Mouse (Mus musculus) MEL (cell line): ENCODE data around the gene 4930415O20Rik. TPM values are rescaled to one million over a fixed set of nuclear protein-coding genes. Genes with fewer than 3 reads are reported as not detected.

Experiments
- DNase-seq: peaks from one replicate; pipeline ENCODE4 v3.0.0; 2011; ENCODE audit warnings: low read depth, low spot score
- H3K27ac ChIP-seq: 2 replicates; pipeline ENCODE4 v1.5.1; 2012; ENCODE audit warnings: low read depth, mild to moderate bottlenecking, control low read depth, low read length, moderate library complexity; ENCODE audit not compliant: control insufficient read depth
- H3K27me3 ChIP-seq, 2 experiments: fragments of 150-350 bp in 1 of 2; sonication (generic) in 1 of 2; 2 replicates each; pipeline ENCODE4 v1.6.1; 2012; ENCODE audit warnings: low read length in 2 of 2, mild to moderate bottlenecking in 2 of 2, improper control_type of control experiment in 1 of 2, moderate library complexity in 1 of 2; ENCODE audit not compliant: insufficient read depth in 2 of 2, control insufficient read depth in 1 of 2
- H3K36me3 ChIP-seq, 2 experiments: 2 replicates each; pipeline ENCODE4 v1.6.1; 2012 to 2014; ENCODE audit warnings: low read length in 2 of 2, improper control_type of control experiment in 1 of 2, inconsistent platforms in 1 of 2, mild to moderate bottlenecking in 1 of 2; ENCODE audit not compliant: insufficient read depth in 2 of 2, control insufficient read depth in 1 of 2
- H3K4me1 ChIP-seq, 2 experiments: fragments of 150-350 bp in 1 of 2; sonication (generic) in 1 of 2; 2 replicates each; pipeline ENCODE4 v1.6.1; 2012; ENCODE audit warnings: low read length in 2 of 2, improper control_type of control experiment in 1 of 2, mild to moderate bottlenecking in 1 of 2; ENCODE audit not compliant: insufficient read depth in 2 of 2, control insufficient read depth in 1 of 2
- H3K4me3 ChIP-seq, 2 experiments: fragments of 150-350 bp in 1 of 2; sonication (generic) in 1 of 2; 2 replicates each; pipeline ENCODE4 v1.5.1; 2012; ENCODE audit warnings: low read depth in 2 of 2, low read length in 2 of 2, mild to moderate bottlenecking in 2 of 2, moderate library complexity in 2 of 2, control low read depth in 1 of 2, improper control_type of control experiment in 1 of 2; ENCODE audit not compliant: control insufficient read depth in 1 of 2, insufficient read depth in 1 of 2
- H3K79me2 ChIP-seq: 2 replicates; pipeline ENCODE4 v1.6.1; 2012; ENCODE audit warnings: mild to moderate bottlenecking, low read length, moderate library complexity; ENCODE audit not compliant: control insufficient read depth, poor library complexity, insufficient read depth
- H3K9ac ChIP-seq: 2 replicates; pipeline ENCODE4 v1.6.1; 2012; ENCODE audit warnings: low read depth, mild to moderate bottlenecking, control low read depth, low read length, moderate library complexity; ENCODE audit not compliant: control insufficient read depth, poor library complexity, severe bottlenecking
- H3K9me3 ChIP-seq: fragments of 150-350 bp; sonication (generic); replicated peaks from 2 replicates; pipeline ENCODE4 v1.6.1; 2012; ENCODE audit warnings: mild to moderate bottlenecking, low read length, improper control_type of control experiment, moderate library complexity; ENCODE audit not compliant: insufficient read depth
- CHD1 ChIP-seq: IDR thresholded peaks from 2 replicates; pipeline ENCODE4 v1.6.1; 2012; ENCODE audit warnings: low read depth, mild to moderate bottlenecking, inconsistent platforms, low read length, improper control_type of control experiment
- CHD2 ChIP-seq: IDR thresholded peaks from 2 replicates; pipeline ENCODE4 v1.6.1; 2011; ENCODE audit warnings: low read length, improper control_type of control experiment
- E2F4 ChIP-seq: IDR thresholded peaks from 2 replicates; pipeline ENCODE4 v1.6.1; 2011; ENCODE audit warnings: low read depth, low read length, improper control_type of control experiment, borderline replicate concordance
- ELF1 ChIP-seq: IDR thresholded peaks from 2 replicates; pipeline ENCODE4 v1.6.1; 2014; ENCODE audit warnings: low read depth, mild to moderate bottlenecking, inconsistent platforms, low read length, improper control_type of control experiment, moderate library complexity
- HCFC1 ChIP-seq: IDR thresholded peaks from 2 replicates; pipeline ENCODE4 v1.6.1; 2012; ENCODE audit warnings: low read depth, mild to moderate bottlenecking, inconsistent platforms, low read length, improper control_type of control experiment, moderate library complexity
- JUND ChIP-seq: IDR thresholded peaks from 2 replicates; pipeline ENCODE4 v1.6.1; 2011; ENCODE audit warnings: low read depth, mild to moderate bottlenecking, improper control_type of control experiment, low read length
- MAFK ChIP-seq: IDR thresholded peaks from 2 replicates; pipeline ENCODE4 v1.6.1; 2011; ENCODE audit warnings: low read depth, mild to moderate bottlenecking, low read length, improper control_type of control experiment, borderline replicate concordance
- MAX ChIP-seq: IDR thresholded peaks from 2 replicates; pipeline ENCODE4 v1.6.1; 2011; ENCODE audit warnings: low read length, improper control_type of control experiment
- MAZ ChIP-seq: IDR thresholded peaks from 2 replicates; pipeline ENCODE4 v1.6.1; 2012; ENCODE audit warnings: low read depth, mild to moderate bottlenecking, inconsistent platforms, low read length, improper control_type of control experiment
- MEF2A ChIP-seq: IDR thresholded peaks from 2 replicates; pipeline ENCODE4 v1.6.1; 2014; ENCODE audit warnings: low read depth, mild to moderate bottlenecking, inconsistent platforms, low read length, improper control_type of control experiment; ENCODE audit not compliant: poor library complexity, insufficient replicate concordance, severe bottlenecking; ENCODE audit errors: extremely low read depth
- NELFE ChIP-seq: IDR thresholded peaks from 2 replicates; pipeline ENCODE4 v1.6.1; 2011; ENCODE audit warnings: low read depth, low read length, improper control_type of control experiment
- NRF1 ChIP-seq: IDR thresholded peaks from 2 replicates; pipeline ENCODE4 v1.6.1; 2014; ENCODE audit warnings: low read depth, mild to moderate bottlenecking, inconsistent platforms, low read length, improper control_type of control experiment, moderate library complexity; ENCODE audit not compliant: poor library complexity, insufficient read depth, severe bottlenecking
- POLR2A ChIP-seq, 2 experiments: IDR thresholded peaks; 2 replicates each; pipeline ENCODE4 v1.6.1; 2011 to 2012; ENCODE audit warnings: low read length in 2 of 2, mild to moderate bottlenecking in 2 of 2, control low read depth in 1 of 2, improper control_type of control experiment in 1 of 2, low read depth in 1 of 2, moderate library complexity in 1 of 2; ENCODE audit not compliant: control insufficient read depth in 1 of 2, insufficient read depth in 1 of 2, poor library complexity in 1 of 2
- RAD21 ChIP-seq: IDR thresholded peaks from 2 replicates; pipeline ENCODE4 v1.6.1; 2011; ENCODE audit warnings: mild to moderate bottlenecking, low read depth, low read length, improper control_type of control experiment
- RCOR1 ChIP-seq: IDR thresholded peaks from 2 replicates; pipeline ENCODE4 v1.6.1; 2012; ENCODE audit warnings: low read depth, mild to moderate bottlenecking, inconsistent platforms, low read length, improper control_type of control experiment
- SMC3 ChIP-seq: IDR thresholded peaks from 2 replicates; pipeline ENCODE4 v1.6.1; 2011; ENCODE audit warnings: low read depth, low read length, improper control_type of control experiment
- TAL1 ChIP-seq: IDR thresholded peaks from 2 replicates; pipeline ENCODE4 v1.6.1; 2012; ENCODE audit warnings: mild to moderate bottlenecking, inconsistent platforms, low read length, moderate library complexity, mixed read lengths
- UBTF ChIP-seq: IDR thresholded peaks from 2 replicates; pipeline ENCODE4 v1.6.1; 2012; ENCODE audit warnings: low read depth, mild to moderate bottlenecking, inconsistent platforms, low read length, improper control_type of control experiment, moderate library complexity, borderline replicate concordance; ENCODE audit not compliant: insufficient read depth
- USF1 ChIP-seq: IDR thresholded peaks from 2 replicates; pipeline ENCODE4 v1.6.1; 2014; ENCODE audit warnings: low read depth, mild to moderate bottlenecking, inconsistent platforms, low read length, improper control_type of control experiment, moderate library complexity
- ZKSCAN1 ChIP-seq: IDR thresholded peaks from 2 replicates; pipeline ENCODE4 v1.6.1; 2012; ENCODE audit warnings: low read depth, mild to moderate bottlenecking, inconsistent platforms, low read length, improper control_type of control experiment, moderate library complexity
- ZMIZ1 ChIP-seq: IDR thresholded peaks from 2 replicates; pipeline ENCODE4 v1.6.1; 2012; ENCODE audit warnings: low read depth, mild to moderate bottlenecking, inconsistent platforms, low read length, improper control_type of control experiment, moderate library complexity
- ZNF384 ChIP-seq: IDR thresholded peaks from 2 replicates; pipeline ENCODE4 v1.6.1; 2012; ENCODE audit warnings: low read depth, mild to moderate bottlenecking, inconsistent platforms, low read length, improper control_type of control experiment
- polyA plus RNA-seq, 2 experiments: library from polyadenylated mRNA; stranded (reverse) in 1 of 2; unstranded in 1 of 2; fragments of >175 nt in 1 of 2; fragments of >200 nt in 1 of 2; gene quantifications; 2 replicates each; pipeline versions ENCODE4 v1.2.1 to v1.2.4; 2012; ENCODE audit warnings: low replicate concordance in 2 of 2, low read depth in 1 of 2; ENCODE audit not compliant: insufficient read length in 2 of 2, insufficient read depth in 1 of 2, missing spikeins in 1 of 2
- total RNA-seq: library from RNA; depleted of rRNA; stranded (reverse); fragments of 300-350 nt; gene quantifications from 2 replicates; pipeline ENCODE4 v1.2.3, GENCODE M21; 2012

The 4930415O20Rik gene
- total and polyA plus RNA-seq, 3 experiments = 0.31 to 0.50 TPM; not detected in 1

GRCm38 (mm10) chr15:98607557-98607956 lies 36.8 kb downstream of the 4930415O20Rik start (continued):
- TF ChIP-seq UBTF = no peak
- TF ChIP-seq MEF2A = 0 out of 2 replicates have a peak, but pooled peaks have one; percentile 11
- peak; percentile 13; the same call in 1 of the 2 replicates for TF ChIP-seq ZMIZ1
- no peak for TF ChIP-seq SMC3
- no peak for TF ChIP-seq E2F4
- TF ChIP-seq ELF1 = no peak
- peak; percentile 36; the same call in 1 of the 2 replicates for TF ChIP-seq TAL1
- TF ChIP-seq RAD21 = no peak
- peak; percentile 40; the same call in 1 of the 2 replicates for TF ChIP-seq RCOR1
- TF ChIP-seq MAFK = no peak
- no peak for TF ChIP-seq CHD1
- TF ChIP-seq NELFE = no peak; the same call in 1 of the 2 replicates
- TF ChIP-seq POLR2A (IDR thresholded peaks at IDR 0.05; ENCODE audit: control insufficient read depth in 1 of 2, insufficient read depth in 1 of 2, low read depth in 1 of 2, low read length in 2 of 2, poor library complexity in 1 of 2) = no peak
- TF ChIP-seq ZKSCAN1 = no peak
- TF ChIP-seq CHD2 = no peak
- TF ChIP-seq NRF1 = no peak
- TF ChIP-seq USF1 = no peak
- no peak for TF ChIP-seq HCFC1
- TF ChIP-seq, all 39 proteins: peak for 11

GRCm38 (mm10) chr15:98608058-98608783 lies 37.4 kb downstream of the 4930415O20Rik start:
- DNase-seq = no peak
- H3K27me3 ChIP-seq = no peaks in the 10 kb centered on the region
- no peaks in the 10 kb centered on the region for H3K9me3 ChIP-seq
- peaks cover 59% of the 10 kb centered on the region for H3K79me2 ChIP-seq
- H3K36me3 ChIP-seq = peaks cover 2 to 44% of the 10 kb centered on the region in 2 experiments; a peak in 3 of 4 replicates
- H3K4me3 ChIP-seq = peak overlapping the region; percentile 81 to 98
- peaks cover 24 to 60% of the 10 kb centered on the region in 2 experiments for H3K4me1 ChIP-seq
- peak overlapping the region; percentile 85 for H3K9ac ChIP-seq
- peak overlapping the region; percentile 91 for H3K27ac ChIP-seq
- peak; percentile 10; the same call in 1 of the 2 replicates for TF ChIP-seq MAX
- 0 out of 2 replicates have a peak, but pooled peaks have one; percentile 31 for TF ChIP-seq MAZ
- 0 out of 4 replicates have a peak, but pooled peaks of 1 of the 2 experiments have one; percentile 43 for TF ChIP-seq POLR2A (IDR thresholded peaks at IDR 0.05; ENCODE audit: control insufficient read depth in 1 of 2, insufficient read depth in 1 of 2, low read depth in 1 of 2, low read length in 2 of 2, poor library complexity in 1 of 2)
- no peak for TF ChIP-seq SMC3
- peak; percentile 11; the same call in 1 of the 2 replicates for TF ChIP-seq ZMIZ1
- no peak for TF ChIP-seq RCOR1
- TF ChIP-seq CHD1 = peak; percentile 92
- TF ChIP-seq ZNF384 = no peak
- TF ChIP-seq JUND = no peak
- 0 out of 2 replicates have a peak, but pooled peaks have one; percentile 20 for TF ChIP-seq HCFC1
- TF ChIP-seq, all 39 proteins: peak for 6
